Mouse (Mus musculus): Measurements from ENCODE around the gene Gm21679.
"Not testable (repeated sequence)": the region's sequence is repeated elsewhere in the genome, so short reads cannot be mapped to it uniquely, and the experiment has no call there.

Gm21679 gene

DNA sequence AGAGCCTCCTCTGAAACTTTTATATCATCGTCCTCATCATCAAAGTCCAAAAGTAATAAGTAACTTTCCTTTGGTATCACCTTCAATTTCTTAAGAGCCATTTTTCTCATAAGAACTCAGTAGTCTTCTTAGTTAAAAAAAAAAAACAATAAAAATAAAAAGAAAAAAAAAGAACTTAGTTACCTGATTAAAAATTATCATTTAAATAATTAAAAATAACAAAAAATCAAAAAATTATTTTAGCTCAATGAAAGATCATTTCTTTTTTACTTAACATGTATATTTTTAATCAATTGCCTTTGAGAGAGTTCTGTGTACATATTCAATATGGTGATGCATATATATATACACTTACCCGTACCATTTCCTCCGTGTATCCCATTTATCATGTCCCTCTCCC, at the start of gene Gm21679:
Gene Gm21679 (minus strand): TSS at position 101 of the 400 bp plus-strand sequence.
- DNase-seq (ENCODE audit: low spot score): not testable (repeated sequence)
